11 mouse cellular contexts compared by ENCODE assay signal in the genomic region with DNA sequence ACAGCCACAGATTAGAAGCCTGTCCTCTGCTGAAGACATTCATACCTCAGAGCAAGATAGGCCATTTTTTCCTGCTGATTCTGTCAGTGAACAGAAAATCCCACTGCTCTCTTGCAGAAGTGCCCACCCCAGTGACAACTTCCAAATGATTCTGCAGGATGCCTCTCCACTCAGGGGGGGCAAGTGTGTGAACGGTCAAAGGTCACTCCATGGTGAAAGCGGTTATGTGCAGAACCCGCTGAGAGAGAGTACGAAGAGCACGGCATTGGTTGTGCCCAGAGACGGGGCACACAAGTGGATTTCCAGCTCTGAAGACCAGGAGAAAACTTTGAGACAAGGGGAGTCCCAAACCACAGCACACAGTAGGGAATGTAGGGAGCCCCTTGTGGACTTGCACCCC.
DNase-seq lines count a peak whose midpoint lies in the region; ATAC-seq and TF ChIP-seq lines count a peak whose summit lies in the region.
"Had no signal": no experiment of that assay in that cellular context is flagged by ENCODE, and none has a peak within 500 bp of the region (broad histone marks: within the 10 kb centered on the region; RNA-seq: fewer than 3 reads in every experiment).

No protein-coding gene starts in this region.

- ATAC-seq in hindbrain, embryonic 12.5 days (ENCODE audit: low FRiP score), result no peak
- ATAC-seq in hindbrain, embryonic 14.5 days (ENCODE audit: low FRiP score), result no peak
- ATAC-seq in hindbrain, postnatal 0 days, result no peak
- ATAC-seq in midbrain, embryonic 16.5 days, result no peak

- peak overlapping the region; percentile 75; the same call in 1 of the 2 replicates for H3K4me2 ChIP-seq in hindbrain, embryonic 12.5 days (replicated peaks)
- no peak overlapping the region for H3K4me2 ChIP-seq in hindbrain, embryonic 14.5 days (replicated peaks)
- peak overlapping the region; percentile 67; the same call in 1 of the 2 replicates for H3K4me2 ChIP-seq in hindbrain, postnatal 0 days (ENCODE audit: low read depth, low read length)
- peak overlapping the region; percentile 64 for H3K4me2 ChIP-seq in midbrain, embryonic 16.5 days (ENCODE audit: low read length)

- H3K4me1 ChIP-seq in hindbrain, embryonic 12.5 days, result peaks cover 37% of the 10 kb centered on the region
- H3K4me1 ChIP-seq in hindbrain, embryonic 14.5 days (replicated peaks; ENCODE audit: control insufficient read depth, insufficient read depth, low read length), result peaks cover 7% of the 10 kb centered on the region
- 0 out of 2 replicates have a peak, but pooled peaks cover 10% of the 10 kb centered on the region for H3K4me1 ChIP-seq in hindbrain, postnatal 0 days (ENCODE audit: insufficient read depth, low read length)
- H3K4me1 ChIP-seq in midbrain, embryonic 16.5 days (ENCODE audit: control insufficient read depth, insufficient read depth, low read length), result peaks cover 28% of the 10 kb centered on the region

- H3K9ac ChIP-seq in hindbrain, embryonic 12.5 days, result no peak overlapping the region
- H3K9ac ChIP-seq in hindbrain, embryonic 14.5 days, result no peak overlapping the region
- H3K9ac ChIP-seq in hindbrain, postnatal 0 days (replicated peaks; ENCODE audit: low read length), result no peak overlapping the region
- H3K9ac ChIP-seq in midbrain, embryonic 16.5 days (ENCODE audit: low read depth, low read length), result no peak overlapping the region

- H3K27ac ChIP-seq in hindbrain, embryonic 12.5 days, result no peak overlapping the region
- H3K27ac ChIP-seq in hindbrain, embryonic 14.5 days, result no peak overlapping the region
- no peak overlapping the region for H3K27ac ChIP-seq in hindbrain, postnatal 0 days
- no peak overlapping the region for H3K27ac ChIP-seq in midbrain, embryonic 16.5 days (ENCODE audit: low read length)

- 54% methylated on average over 6 of the region's 6 CpGs for WGBS in hindbrain, embryonic 12.5 days
- WGBS in hindbrain, embryonic 14.5 days, result 56% methylated on average over 6 of the region's 6 CpGs
- 46% methylated on average over 6 of the region's 6 CpGs for WGBS in hindbrain, postnatal 0 days
- 31% methylated on average over 6 of the region's 6 CpGs for WGBS in midbrain, embryonic 16.5 days

- H3K9me3 ChIP-seq in hindbrain, embryonic 12.5 days (replicated peaks), result no peaks in the 10 kb centered on the region
- no peaks in the 10 kb centered on the region for H3K9me3 ChIP-seq in hindbrain, embryonic 14.5 days (ENCODE audit: control insufficient read depth, low read length)
- H3K9me3 ChIP-seq in hindbrain, postnatal 0 days (ENCODE audit: low read length), result no peaks in the 10 kb centered on the region
- no peaks in the 10 kb centered on the region for H3K9me3 ChIP-seq in midbrain, embryonic 16.5 days (replicated peaks; ENCODE audit: control insufficient read depth, low read length, poor library complexity, severe bottlenecking)

- no peak for DNase-seq in hindbrain, embryonic 14.5 days (ENCODE audit: low spot score)
- no peak for DNase-seq in hindbrain, postnatal 0 days (ENCODE audit: low spot score)
- peak; percentile 27 for DNase-seq in kidney, postnatal 10 days
- no peak for DNase-seq in urinary bladder, adult 18-20 months (ENCODE audit: low spot score in 2 of 2)
- no peak for DNase-seq in adrenal gland, adult 2 months
- DNase-seq: adrenal gland, adult 8-10 months; cerebellum, adult 18-20 months had no signal

- H3K36me3 ChIP-seq in hindbrain, embryonic 12.5 days, result peaks cover 9% of the 10 kb centered on the region
- peaks cover 8% of the 10 kb centered on the region; the same call in 1 of the 2 replicates for H3K36me3 ChIP-seq in hindbrain, embryonic 14.5 days (replicated peaks; ENCODE audit: control insufficient read depth, insufficient read depth)
- no peaks in the 10 kb centered on the region for H3K36me3 ChIP-seq in hindbrain, postnatal 0 days (ENCODE audit: insufficient read depth, low read length)
- H3K36me3 ChIP-seq in midbrain, embryonic 16.5 days (ENCODE audit: control insufficient read depth, insufficient read depth, low read length), result no peaks in the 10 kb centered on the region

- no peak for TF ChIP-seq CTCF in hindbrain, postnatal 0 days (IDR thresholded peaks at IDR 0.05; ENCODE audit: low read depth)

- no peak overlapping the region for H3K4me3 ChIP-seq in hindbrain, embryonic 12.5 days
- no peak overlapping the region for H3K4me3 ChIP-seq in hindbrain, embryonic 14.5 days (replicated peaks; ENCODE audit: low read length)
- no peak overlapping the region for H3K4me3 ChIP-seq in hindbrain, postnatal 0 days (ENCODE audit: low read length)
- H3K4me3 ChIP-seq in midbrain, embryonic 16.5 days (ENCODE audit: low read depth, low read length), result no peak overlapping the region
- H3K4me3 ChIP-seq: left cerebral cortex, adult 2 months; myocyte had no signal

- H3K27me3 ChIP-seq in hindbrain, embryonic 12.5 days, result no peaks in the 10 kb centered on the region
- H3K27me3 ChIP-seq in hindbrain, embryonic 14.5 days (ENCODE audit: control insufficient read depth, insufficient read depth, low read length), result no peaks in the 10 kb centered on the region
- no peaks in the 10 kb centered on the region for H3K27me3 ChIP-seq in hindbrain, postnatal 0 days (ENCODE audit: insufficient read depth, low read length)
- no peaks in the 10 kb centered on the region for H3K27me3 ChIP-seq in midbrain, embryonic 16.5 days (ENCODE audit: control insufficient read depth, insufficient read depth, low read depth, low read length)
